Mouse (Mus musculus) stomach, postnatal 0 days (tissue): ENCODE measurements at regions not wholly inside any gene's neighbourhood (a gene's known extent, or its start where the extent isn't known, plus 50 kb on each side); places are given as distances from the start of the nearest gene placed in this dataset.

ENCODE experiments used
- CTCF ChIP-seq: IDR thresholded peaks from 2 replicates; pipeline ENCODE4 v1.5.1; 2016; ENCODE audit warnings: antibody characterized with exemption, low read depth, mild to moderate bottlenecking, moderate library complexity
- EP300 ChIP-seq: optimal IDR thresholded peaks from 2 replicates; pipeline ENCODE3; 2016; ENCODE audit warnings: antibody characterized with exemption

- TF ChIP-seq CTCF (no peak), EP300 (no peak)
These were observed 109.7 kb upstream of the Inhba start for GRCm38 (mm10) chr13:15901710-15902675.
